Mouse (Mus musculus): ENCODE measurements around the gene Arhgef5. TPM values are rescaled to one million over a fixed set of nuclear protein-coding genes. Genes with fewer than 3 reads are reported as not detected.

Gene Arhgef5
- polyA plus RNA-seq, 1 experiment, result 2.4 TPM

GRCm38 (mm10) chr6:43272597-43272996 lies 7.2 kb downstream of the Arhgef5 start:
- H3K4me3 ChIP-seq (replicated peaks; ENCODE audit: insufficient read depth, low read depth, low read length), result no peak overlapping the region
- H3K27ac ChIP-seq (ENCODE audit: insufficient read depth, low read length), result no peak overlapping the region
- H3K27me3 ChIP-seq (ENCODE audit: control insufficient read depth, insufficient read depth, low read length), result no peaks in the 10 kb centered on the region
- no peak for TF ChIP-seq POLR2A (IDR thresholded peaks at IDR 0.05; ENCODE audit: borderline replicate concordance, insufficient read depth, low read length)
- no peak for TF ChIP-seq CTCF (IDR thresholded peaks at IDR 0.05; ENCODE audit: borderline replicate concordance, insufficient read depth, low read depth, low read length)
- no peak for DNase-seq
- no peaks in the 10 kb centered on the region for H3K4me1 ChIP-seq (ENCODE audit: control insufficient read depth, insufficient read depth, low read length)

- H3K4me3 ChIP-seq (replicated peaks; ENCODE audit: insufficient read depth, low read depth, low read length), result no peak overlapping the region
- 92% methylated on average over 4 of the region's 4 CpGs for WGBS
- no peak overlapping the region for H3K27ac ChIP-seq (ENCODE audit: insufficient read depth, low read length)
- H3K27me3 ChIP-seq (ENCODE audit: control insufficient read depth, insufficient read depth, low read length), result no peaks in the 10 kb centered on the region
- no peak for TF ChIP-seq CTCF (IDR thresholded peaks at IDR 0.05; ENCODE audit: borderline replicate concordance, insufficient read depth, low read depth, low read length)
- TF ChIP-seq POLR2A (IDR thresholded peaks at IDR 0.05; ENCODE audit: borderline replicate concordance, insufficient read depth, low read length), result no peak
- DNase-seq, result no peak
- H3K4me1 ChIP-seq (ENCODE audit: control insufficient read depth, insufficient read depth, low read length), result no peaks in the 10 kb centered on the region
Observed at GRCm38 (mm10) chr6:43274123-43274522, 8.7 kb downstream of the Arhgef5 start.

GRCm38 (mm10) chr6:43278247-43278646 lies 12.9 kb downstream of the Arhgef5 start:
- Histone ChIP-seq H3K27me3 (ENCODE audit: control insufficient read depth, insufficient read depth, low read length) (no peaks in the 10 kb centered on the region), H3K4me3 (replicated peaks; ENCODE audit: insufficient read depth, low read depth, low read length) (no peak overlapping the region), H3K27ac (ENCODE audit: insufficient read depth, low read length) (no peak overlapping the region), H3K4me1 (ENCODE audit: control insufficient read depth, insufficient read depth, low read length) (no peaks in the 10 kb centered on the region)
- DNase-seq, result no peak
- TF ChIP-seq POLR2A (IDR thresholded peaks at IDR 0.05; ENCODE audit: borderline replicate concordance, insufficient read depth, low read length) (no peak), CTCF (IDR thresholded peaks at IDR 0.05; ENCODE audit: borderline replicate concordance, insufficient read depth, low read depth, low read length) (peak; percentile 16; the same call in 1 of the 2 replicates)

GRCm38 (mm10) chr6:43280481-43280880 lies 15.1 kb downstream of the Arhgef5 start:
- Histone ChIP-seq H3K27me3 (ENCODE audit: control insufficient read depth, insufficient read depth, low read length) (no peaks in the 10 kb centered on the region), H3K4me3 (replicated peaks; ENCODE audit: insufficient read depth, low read depth, low read length) (no peak overlapping the region), H3K4me1 (ENCODE audit: control insufficient read depth, insufficient read depth, low read length) (no peaks in the 10 kb centered on the region), H3K27ac (ENCODE audit: insufficient read depth, low read length) (no peak overlapping the region)
- TF ChIP-seq CTCF (IDR thresholded peaks at IDR 0.05; ENCODE audit: borderline replicate concordance, insufficient read depth, low read depth, low read length) (no peak), POLR2A (IDR thresholded peaks at IDR 0.05; ENCODE audit: borderline replicate concordance, insufficient read depth, low read length) (no peak)
- DNase-seq, result no peak
- WGBS, result 91% methylated on average over 5 of the region's 5 CpGs

GRCm38 (mm10) chr6:43292041-43292440 lies 26.7 kb downstream of the Arhgef5 start:
- TF ChIP-seq POLR2A (IDR thresholded peaks at IDR 0.05; ENCODE audit: borderline replicate concordance, insufficient read depth, low read length) (no peak), CTCF (IDR thresholded peaks at IDR 0.05; ENCODE audit: borderline replicate concordance, insufficient read depth, low read depth, low read length) (no peak)
- no peak for DNase-seq
- peaks cover 16% of the 10 kb centered on the region; the same call in 1 of the 2 replicates for H3K4me1 ChIP-seq (ENCODE audit: control insufficient read depth, insufficient read depth, low read length)
- no peak overlapping the region for H3K4me3 ChIP-seq (replicated peaks; ENCODE audit: insufficient read depth, low read depth, low read length)
- no peak overlapping the region for H3K27ac ChIP-seq (ENCODE audit: insufficient read depth, low read length)
- 84% methylated on average over 3 of the region's 3 CpGs for WGBS
- H3K27me3 ChIP-seq (ENCODE audit: control insufficient read depth, insufficient read depth, low read length), result no peaks in the 10 kb centered on the region

- Histone ChIP-seq H3K27ac (ENCODE audit: insufficient read depth, low read length) (no peak overlapping the region), H3K27me3 (ENCODE audit: control insufficient read depth, insufficient read depth, low read length) (no peaks in the 10 kb centered on the region), H3K4me1 (ENCODE audit: control insufficient read depth, insufficient read depth, low read length) (peaks cover 16% of the 10 kb centered on the region; the same call in 1 of the 2 replicates), H3K4me3 (replicated peaks; ENCODE audit: insufficient read depth, low read depth, low read length) (no peak overlapping the region)
- no peak for TF ChIP-seq CTCF (IDR thresholded peaks at IDR 0.05; ENCODE audit: borderline replicate concordance, insufficient read depth, low read depth, low read length)
- TF ChIP-seq POLR2A (IDR thresholded peaks at IDR 0.05; ENCODE audit: borderline replicate concordance, insufficient read depth, low read length), result no peak
- DNase-seq, result peak in 1 of 2 experiments; percentile 44
- 45% methylated on average over 6 of the region's 6 CpGs for WGBS
Observed at GRCm38 (mm10) chr6:43292471-43293076, 27.2 kb downstream of the Arhgef5 start.

- no peak for DNase-seq
- 82% methylated on average over 7 of the region's 7 CpGs for WGBS
- no peaks in the 10 kb centered on the region for H3K27me3 ChIP-seq (ENCODE audit: control insufficient read depth, insufficient read depth, low read length)
- H3K4me3 ChIP-seq (replicated peaks; ENCODE audit: insufficient read depth, low read depth, low read length), result no peak overlapping the region
- peaks cover 16% of the 10 kb centered on the region; the same call in 1 of the 2 replicates for H3K4me1 ChIP-seq (ENCODE audit: control insufficient read depth, insufficient read depth, low read length)
- H3K27ac ChIP-seq (ENCODE audit: insufficient read depth, low read length), result no peak overlapping the region
- TF ChIP-seq CTCF (IDR thresholded peaks at IDR 0.05; ENCODE audit: borderline replicate concordance, insufficient read depth, low read depth, low read length) (no peak), POLR2A (IDR thresholded peaks at IDR 0.05; ENCODE audit: borderline replicate concordance, insufficient read depth, low read length) (no peak)
Observed at GRCm38 (mm10) chr6:43293175-43293574, 27.8 kb downstream of the Arhgef5 start.

GRCm38 (mm10) chr6:43295908-43296307 lies 30.5 kb downstream of the Arhgef5 start:
- Histone ChIP-seq H3K4me3 (replicated peaks; ENCODE audit: insufficient read depth, low read depth, low read length) (no peak overlapping the region), H3K27ac (ENCODE audit: insufficient read depth, low read length) (peak overlapping the region; percentile 76; the same call in 1 of the 2 replicates), H3K4me1 (ENCODE audit: control insufficient read depth, insufficient read depth, low read length) (peaks cover 16% of the 10 kb centered on the region; the same call in 1 of the 2 replicates), H3K27me3 (ENCODE audit: control insufficient read depth, insufficient read depth, low read length) (no peaks in the 10 kb centered on the region)
- 5% methylated on average over 5 of the region's 5 CpGs for WGBS
- no peak for TF ChIP-seq POLR2A (IDR thresholded peaks at IDR 0.05; ENCODE audit: borderline replicate concordance, insufficient read depth, low read length)
- no peak for TF ChIP-seq CTCF (IDR thresholded peaks at IDR 0.05; ENCODE audit: borderline replicate concordance, insufficient read depth, low read depth, low read length)
- peak; percentile 48 to 56 for DNase-seq
